Mouse (Mus musculus) bone marrow macrophage, adult 2 months (primary cell): Measurements from ENCODE around the gene Tenm3. TPM values are rescaled to one million over a fixed set of nuclear protein-coding genes. Genes with fewer than 3 reads are reported as not detected.

Source experiments
- H3K27ac ChIP-seq: 2 replicates; pipeline ENCODE4 v1.5.1; 2012; ENCODE audit warnings: low read depth, low read length; ENCODE audit not compliant: insufficient read depth
- H3K4me1 ChIP-seq: 2 replicates; pipeline ENCODE4 v1.6.1; 2012; ENCODE audit warnings: low read length; ENCODE audit not compliant: control insufficient read depth, insufficient read depth
- H3K4me3 ChIP-seq: 2 replicates; pipeline ENCODE4 v1.5.1; 2012; ENCODE audit warnings: mild to moderate bottlenecking, low read length, moderate library complexity; ENCODE audit not compliant: insufficient read depth
- CTCF ChIP-seq: IDR thresholded peaks from 2 replicates; pipeline ENCODE4 v1.5.1; 2012; ENCODE audit warnings: low read depth, mild to moderate bottlenecking, low read length, moderate library complexity
- POLR2A ChIP-seq: IDR thresholded peaks from 2 replicates; pipeline ENCODE4 v1.6.1; 2012; ENCODE audit warnings: mild to moderate bottlenecking, low read depth, low read length, borderline replicate concordance
- polyA plus RNA-seq: library from polyadenylated mRNA; stranded (reverse); fragments of >200 nt; gene quantifications from 2 replicates; pipeline ENCODE4 v1.2.4, GENCODE M21; 2012; ENCODE audit not compliant: missing spikeins, insufficient read depth, insufficient read length

The Tenm3 gene
- polyA plus RNA-seq, 1 experiment: not detected

GRCm38 (mm10) chr8:48728006-48728405 lies 115.7 kb downstream of the Tenm3 start:
- no peak overlapping the region for H3K27ac ChIP-seq
- no peak for TF ChIP-seq POLR2A
- no peak for TF ChIP-seq CTCF

GRCm38 (mm10) chr8:48722744-48723143 lies 121.0 kb downstream of the Tenm3 start:
- H3K4me3 ChIP-seq: no peak overlapping the region
- TF ChIP-seq POLR2A: no peak
- H3K27ac ChIP-seq: no peak overlapping the region
- H3K4me1 ChIP-seq: no peaks in the 10 kb centered on the region

More at GRCm38 (mm10) chr8:48728006-48728405, 115.7 kb downstream of the Tenm3 start:
- Histone ChIP-seq H3K4me3 (no peak overlapping the region), H3K4me1 (no peaks in the 10 kb centered on the region)

- Histone ChIP-seq H3K27ac (no peak overlapping the region), H3K4me1 (no peaks in the 10 kb centered on the region), H3K4me3 (no peak overlapping the region)
- TF ChIP-seq CTCF (no peak), POLR2A (no peak)
Measured at GRCm38 (mm10) chr8:48722318-48722717, 121.4 kb downstream of the Tenm3 start.

- TF ChIP-seq CTCF: no peak
- H3K4me3 ChIP-seq: no peak overlapping the region
- no peak overlapping the region for H3K27ac ChIP-seq
- no peaks in the 10 kb centered on the region for H3K4me1 ChIP-seq
Measured at GRCm38 (mm10) chr8:48721376-48721775, 122.4 kb downstream of the Tenm3 start.

- Histone ChIP-seq H3K4me3 (no peak overlapping the region), H3K4me1 (no peaks in the 10 kb centered on the region)
- TF ChIP-seq POLR2A: no peak
- TF ChIP-seq CTCF: no peak
Measured at GRCm38 (mm10) chr8:48715616-48716015, 128.1 kb downstream of the Tenm3 start.

GRCm38 (mm10) chr8:48706666-48707065 lies 137.1 kb downstream of the Tenm3 start:
- H3K27ac ChIP-seq: no peak overlapping the region
- H3K4me1 ChIP-seq: no peaks in the 10 kb centered on the region
- no peak for TF ChIP-seq CTCF
- no peak for TF ChIP-seq POLR2A
- no peak overlapping the region for H3K4me3 ChIP-seq

More at GRCm38 (mm10) chr8:48715616-48716015, 128.1 kb downstream of the Tenm3 start:
- H3K27ac ChIP-seq: no peak overlapping the region

- H3K4me3 ChIP-seq: no peak overlapping the region
- H3K4me1 ChIP-seq: no peaks in the 10 kb centered on the region
- TF ChIP-seq POLR2A (no peak), CTCF (no peak)
- no peak overlapping the region for H3K27ac ChIP-seq
Measured at GRCm38 (mm10) chr8:48704885-48705515, 138.8 kb downstream of the Tenm3 start.

GRCm38 (mm10) chr8:48704485-48704884 lies 139.3 kb downstream of the Tenm3 start:
- no peak overlapping the region for H3K27ac ChIP-seq
- no peak for TF ChIP-seq CTCF
- no peak for TF ChIP-seq POLR2A
- H3K4me1 ChIP-seq: no peaks in the 10 kb centered on the region
- H3K4me3 ChIP-seq: no peak overlapping the region

- TF ChIP-seq POLR2A: no peak
- TF ChIP-seq CTCF: no peak
- Histone ChIP-seq H3K4me3 (no peak overlapping the region), H3K4me1 (no peaks in the 10 kb centered on the region), H3K27ac (no peak overlapping the region)
Measured at GRCm38 (mm10) chr8:48690665-48691395, 152.9 kb downstream of the Tenm3 start.

GRCm38 (mm10) chr8:48688706-48689105 lies 155.0 kb downstream of the Tenm3 start:
- no peak for TF ChIP-seq POLR2A
- TF ChIP-seq CTCF: no peak
- no peaks in the 10 kb centered on the region for H3K4me1 ChIP-seq
- H3K4me3 ChIP-seq: no peak overlapping the region
- H3K27ac ChIP-seq: no peak overlapping the region

GRCm38 (mm10) chr8:48688188-48688587 lies 155.6 kb downstream of the Tenm3 start:
- Histone ChIP-seq H3K4me3 (no peak overlapping the region), H3K27ac (no peak overlapping the region), H3K4me1 (no peaks in the 10 kb centered on the region)
- TF ChIP-seq POLR2A (no peak), CTCF (no peak)
